Mouse (Mus musculus) liver, embryonic 11.5 days (tissue): Measurements from ENCODE around the gene Gpr150. TPM values are rescaled to one million over a fixed set of nuclear protein-coding genes. Genes with fewer than 3 reads are reported as not detected.

Source experiments
- ATAC-seq: fragments of 200-750 bp; cut with Nextera tagmentation; replicated peaks from 2 replicates; pipeline ENCODE4 v1.8.0; 2017; ENCODE audit warnings: moderate number of reproducible peaks, mild to moderate bottlenecking, moderate TSS enrichment, moderate library complexity; ENCODE audit not compliant: low FRiP score
- DNase-seq: peaks from one replicate; pipeline ENCODE4 v3.0.0-alpha.2; 2017; ENCODE audit warnings: low spot score
- H3K27ac ChIP-seq: fragments of 300-500 bp; sonication (generic); 2 replicates; pipeline ENCODE4 v1.5.1; 2014; ENCODE audit warnings: mild to moderate bottlenecking, low read depth, low read length, control low read depth
- H3K27me3 ChIP-seq: fragments of 300-500 bp; sonication (generic); replicated peaks from 2 replicates; pipeline ENCODE4 v1.6.1; 2014; ENCODE audit warnings: low read length, mixed read lengths; ENCODE audit not compliant: control insufficient read depth, insufficient read depth
- H3K36me3 ChIP-seq: fragments of 300-500 bp; sonication (generic); 2 replicates; pipeline ENCODE4 v1.6.1; 2014; ENCODE audit warnings: mild to moderate bottlenecking, low read length, moderate library complexity, mixed read lengths; ENCODE audit not compliant: control insufficient read depth, insufficient read depth
- H3K4me1 ChIP-seq: fragments of 300-500 bp; sonication (generic); replicated peaks from 2 replicates; pipeline ENCODE4 v1.6.1; 2014; ENCODE audit warnings: low read length, mixed read lengths; ENCODE audit not compliant: control insufficient read depth, insufficient read depth
- H3K4me2 ChIP-seq: fragments of 300-500 bp; sonication (generic); 2 replicates; pipeline ENCODE4 v1.6.1; 2014; ENCODE audit warnings: mild to moderate bottlenecking, control low read depth, moderate library complexity
- H3K4me3 ChIP-seq: fragments of 300-500 bp; sonication (generic); 2 replicates; pipeline ENCODE4 v1.5.1; 2014; ENCODE audit warnings: low read depth, low read length, control low read depth
- H3K9ac ChIP-seq: fragments of 300-500 bp; sonication (generic); 2 replicates; pipeline ENCODE4 v1.6.1; 2014; ENCODE audit warnings: low read depth, low read length, control low read depth
- H3K9me3 ChIP-seq: fragments of 300-500 bp; sonication (generic); 2 replicates; pipeline ENCODE4 v1.6.1; 2016; ENCODE audit warnings: low read length, inconsistent platforms, mixed read lengths; ENCODE audit not compliant: control insufficient read depth
- WGBS: fragments of 180-500 bp; shearing (Covaris S2); extraction: QIAGEN DNeasy Blood & Tissue Kit; methylation state at CpG from one replicate; pipeline ENCODE4 v1.1.7; 2014; 5-methylcytosine and 5-hydroxymethylcytosine counted together
- polyA plus RNA-seq: library from polyadenylated mRNA; unstranded; fragments of >200 nt; fragmentation: Nextera tagmentation; extraction: Ambion mirVana; gene quantifications from 2 replicates; pipeline ENCODE4 v1.2.1, GENCODE M21; 2014

Gpr150 gene
- polyA plus RNA-seq, 1 experiment from 2014 or later: 2.9 TPM

GRCm38 (mm10) chr13:76021782-76022181 lies 35.0 kb downstream of the Gpr150 start:
- WGBS: 88% methylated on average over 2 of the region's 2 CpGs
- no peak overlapping the region for H3K4me3 ChIP-seq
- DNase-seq: no peak
- no peak overlapping the region for H3K27ac ChIP-seq
- H3K4me1 ChIP-seq: no peaks in the 10 kb centered on the region
- H3K9me3 ChIP-seq: no peaks in the 10 kb centered on the region
- H3K36me3 ChIP-seq: no peaks in the 10 kb centered on the region
- H3K9ac ChIP-seq: no peak overlapping the region
- no peak for ATAC-seq
- H3K27me3 ChIP-seq: no peaks in the 10 kb centered on the region
- no peak overlapping the region for H3K4me2 ChIP-seq

GRCm38 (mm10) chr13:76018844-76019400 lies 37.9 kb downstream of the Gpr150 start:
- H3K4me2 ChIP-seq: peak overlapping the region; percentile 64
- H3K9me3 ChIP-seq: no peaks in the 10 kb centered on the region
- ATAC-seq: peak; percentile 35
- WGBS: 36% methylated on average over 5 of the region's 5 CpGs
- no peaks in the 10 kb centered on the region for H3K36me3 ChIP-seq
- H3K27me3 ChIP-seq: no peaks in the 10 kb centered on the region
- no peak overlapping the region for H3K27ac ChIP-seq
- peak overlapping the region; percentile 94 for H3K9ac ChIP-seq
- no peaks in the 10 kb centered on the region for H3K4me1 ChIP-seq
- peak overlapping the region; percentile 77 for H3K4me3 ChIP-seq
- DNase-seq: no peak

GRCm38 (mm10) chr13:76017974-76018843 lies 38.6 kb downstream of the Gpr150 start, which contains the start of gene Rfesd:
Rfesd (minus strand) TSS chr13:76018719.
- peak; percentile 94 for DNase-seq
- peak within 1 kb of the TSS; percentile 94 for H3K9ac ChIP-seq
- H3K27me3 ChIP-seq: no peaks in the 10 kb centered on the region
- H3K4me3 ChIP-seq: peak within 1 kb of the TSS; percentile 77
- H3K4me2 ChIP-seq: peak within 1 kb of the TSS; percentile 64
- no peaks in the 10 kb centered on the region; the same call in 1 of the 2 replicates for H3K4me1 ChIP-seq
- no peaks in the 10 kb centered on the region for H3K36me3 ChIP-seq
- peak; percentile 95 for ATAC-seq
- under 1% methylated on average over 50 of the region's 50 CpGs for WGBS
- no peaks in the 10 kb centered on the region for H3K9me3 ChIP-seq
- peak within 1 kb of the TSS; percentile 94 for H3K27ac ChIP-seq

- 42% methylated on average over 4 of the region's 4 CpGs for WGBS
- peak overlapping the region; percentile 94 for H3K27ac ChIP-seq
- no peaks in the 10 kb centered on the region for H3K36me3 ChIP-seq
- no peaks in the 10 kb centered on the region for H3K9me3 ChIP-seq
- H3K9ac ChIP-seq: peak overlapping the region; percentile 94
- H3K4me1 ChIP-seq: peaks cover 3% of the 10 kb centered on the region; the same call in 1 of the 2 replicates
- DNase-seq (no peak), ATAC-seq (peak; percentile 76)
- H3K4me3 ChIP-seq: peak overlapping the region; percentile 77
- H3K4me2 ChIP-seq: peak overlapping the region; percentile 64
- H3K27me3 ChIP-seq: no peaks in the 10 kb centered on the region
Observed at GRCm38 (mm10) chr13:76017465-76017864, 39.3 kb downstream of the Gpr150 start.

GRCm38 (mm10) chr13:76014511-76014910 lies 42.3 kb downstream of the Gpr150 start:
- no peaks in the 10 kb centered on the region for H3K9me3 ChIP-seq
- no peak overlapping the region for H3K9ac ChIP-seq
- H3K27me3 ChIP-seq: no peaks in the 10 kb centered on the region
- H3K4me3 ChIP-seq: 0 out of 2 replicates have a peak overlapping the region, but pooled peaks have one; percentile 23
- ATAC-seq: no peak
- DNase-seq: no peak
- peak overlapping the region; percentile 53 for H3K4me2 ChIP-seq
- no peaks in the 10 kb centered on the region for H3K36me3 ChIP-seq
- peaks cover 6% of the 10 kb centered on the region for H3K4me1 ChIP-seq
- WGBS: 36% methylated on average over 2 of the region's 2 CpGs
- no peak overlapping the region for H3K27ac ChIP-seq

Other genes with a start within 250 kb of the Gpr150 start
- 30.1 and 33.1 TPM in 2 replicates for gene Glrx, start 217.1 kb downstream of the Gpr150 start, polyA plus RNA-seq
- gene Rhobtb3, start 113.1 kb downstream of the Gpr150 start, polyA plus RNA-seq: 18.7 and 19.2 TPM in 2 replicates
- gene Spata9, start 89.8 kb downstream of the Gpr150 start, polyA plus RNA-seq: 0.52 and 0.53 TPM in 2 replicates
- 183 and 193 TPM in 2 replicates for gene Rfesd, start 38.3 kb downstream of the Gpr150 start, polyA plus RNA-seq
- 5.0 and 5.1 TPM in 2 replicates for gene Arsk, start 41.7 kb upstream of the Gpr150 start, polyA plus RNA-seq
- 12.5 and 15.1 TPM in 2 replicates for gene Ttc37, start 41.7 kb upstream of the Gpr150 start, polyA plus RNA-seq
- not detected in 2 replicates for gene Fam81b, start 248.1 kb upstream of the Gpr150 start, polyA plus RNA-seq